Mouse (Mus musculus): ENCODE results near the gene Gm9733. TPM values are rescaled to one million over a fixed set of nuclear protein-coding genes. Genes with fewer than 3 reads are reported as not detected.

Gm9733 gene
- polyA plus RNA-seq, 1 experiment: 1.8 TPM

GRCm38 (mm10) chr3:15264450-15264849 is 67.7 kb downstream of the Gm9733 start:
- Histone ChIP-seq H3K4me3 (replicated peaks; ENCODE audit: extremely low read depth, low read depth, low read length) (no peak overlapping the region), H3K4me1 (ENCODE audit: control insufficient read depth, insufficient read depth, low read length) (no peaks in the 10 kb centered on the region)
- DNase-seq: no peak
- TF ChIP-seq CTCF (IDR thresholded peaks at IDR 0.05; ENCODE audit: insufficient read depth, low read length) (peak; percentile 35; the same call in 1 of the 2 replicates), POLR2A (IDR thresholded peaks at IDR 0.05; ENCODE audit: borderline replicate concordance, extremely low read depth, low read depth, low read length) (no peak)
- WGBS: 6% methylated on average over 3 of the region's 3 CpGs

DNA sequence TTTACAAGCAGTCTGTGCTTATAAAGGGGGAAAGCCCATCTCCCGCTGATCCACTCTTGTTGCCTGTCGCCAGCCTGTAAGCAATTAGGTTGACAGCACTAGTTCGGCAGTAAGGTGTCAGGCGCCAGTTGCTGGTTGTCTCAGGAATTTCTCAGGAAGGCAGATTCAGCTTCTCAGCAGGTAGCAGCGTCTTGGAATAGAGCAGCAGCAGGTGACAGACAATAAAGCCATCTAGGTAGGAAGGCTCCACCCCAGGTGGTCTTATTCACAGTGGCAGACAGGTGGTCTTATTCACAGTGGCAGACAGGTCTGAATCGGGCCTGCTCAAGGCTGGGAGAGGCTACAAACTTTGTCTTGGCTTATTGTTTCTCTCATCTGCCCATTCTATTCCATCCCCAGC is 76.4 kb downstream of the Gm9733 start:
- 80% methylated on average over 6 of the region's 6 CpGs for WGBS
- no peak for TF ChIP-seq CTCF (IDR thresholded peaks at IDR 0.05; ENCODE audit: insufficient read depth, low read length)
- no peak for TF ChIP-seq POLR2A (IDR thresholded peaks at IDR 0.05; ENCODE audit: borderline replicate concordance, extremely low read depth, low read depth, low read length)
- no peaks in the 10 kb centered on the region for H3K4me1 ChIP-seq (ENCODE audit: control insufficient read depth, insufficient read depth, low read length)

More for the DNA sequence above, 76.4 kb downstream of the Gm9733 start:
- DNase-seq: no peak
- H3K4me3 ChIP-seq (replicated peaks; ENCODE audit: extremely low read depth, low read depth, low read length): no peak overlapping the region

Other genes with a start within 250 kb of the Gm9733 start
- 2.0 and 2.5 TPM in 2 replicates for gene Sirpb1a, start 94.2 kb upstream of the Gm9733 start, polyA plus RNA-seq (2012; rRNA removed)
- 1.2 and 2.1 TPM in 2 replicates for gene Sirpb1b, start 242.8 kb upstream of the Gm9733 start, polyA plus RNA-seq (2012; rRNA removed)

All from lung, adult 2 months (tissue).